Mouse (Mus musculus) right cerebral cortex, postnatal 4 days (tissue): ENCODE data around the gene Brwd3.

Source experiments
- DNase-seq: peaks from one replicate; pipeline ENCODE4 v3.0.0-alpha.2; 2022

Gene Brwd3

GRCm38 (mm10) chrX:108834090-108834774 lies at the start of gene Brwd3:
Gene Brwd3, minus strand, starts transcription at chrX:108834372.
- DNase-seq: peak; percentile 65

- DNase-seq: no peak
Observed at GRCm38 (mm10) chrX:108862632-108863031, 28.5 kb upstream of the Brwd3 start.

GRCm38 (mm10) chrX:108842705-108843104 lies 8.5 kb upstream of the Brwd3 start:
- DNase-seq: no peak

GRCm38 (mm10) chrX:108836416-108836815 lies 2.2 kb upstream of the Brwd3 start:
- DNase-seq: no peak

GRCm38 (mm10) chrX:108835233-108835632 lies 1.1 kb upstream of the Brwd3 start:
- DNase-seq: no peak

- DNase-seq: peak; percentile 3
Observed at GRCm38 (mm10) chrX:108833381-108834020, 671 bp downstream of the Brwd3 start.

GRCm38 (mm10) chrX:108832674-108833189 lies 1.4 kb downstream of the Brwd3 start:
- peak; percentile 66 for DNase-seq

- DNase-seq: no peak
Observed at GRCm38 (mm10) chrX:108831231-108831630, 2.9 kb downstream of the Brwd3 start.

- no peak for DNase-seq
Observed at GRCm38 (mm10) chrX:108828111-108828510, 6.1 kb downstream of the Brwd3 start.

GRCm38 (mm10) chrX:108797268-108797667 lies 36.9 kb downstream of the Brwd3 start:
- DNase-seq: no peak

- no peak for DNase-seq
Observed at GRCm38 (mm10) chrX:108783724-108784123, 50.4 kb downstream of the Brwd3 start.

- no peak for DNase-seq
Observed at GRCm38 (mm10) chrX:108731755-108732154, 102.4 kb downstream of the Brwd3 start.

GRCm38 (mm10) chrX:108729564-108729963 lies 104.6 kb downstream of the Brwd3 start:
- no peak for DNase-seq

GRCm38 (mm10) chrX:108729068-108729467 lies 105.1 kb downstream of the Brwd3 start:
- no peak for DNase-seq

- no peak for DNase-seq
Observed at GRCm38 (mm10) chrX:108728334-108728733, 105.8 kb downstream of the Brwd3 start.

- DNase-seq: no peak
Observed at GRCm38 (mm10) chrX:108724241-108724640, 109.9 kb downstream of the Brwd3 start.

GRCm38 (mm10) chrX:108722447-108722846 lies 111.7 kb downstream of the Brwd3 start:
- no peak for DNase-seq

GRCm38 (mm10) chrX:108704312-108704711 lies 129.9 kb downstream of the Brwd3 start:
- no peak for DNase-seq
